In genomic region chr4:138596391-138597130, GRCm38 (mm10) we compare ENCODE assay signal across 12 mouse cellular contexts. TPM values are rescaled to one million over a fixed set of nuclear protein-coding genes. Genes with fewer than 3 reads are reported as not detected.
DNase-seq lines count a peak whose midpoint lies in the region; ATAC-seq lines count a peak whose summit lies in the region.
"Had no signal": no experiment of that assay in that cellular context is flagged by ENCODE, and none has a peak within 500 bp of the region (broad histone marks: within the 10 kb centered on the region; RNA-seq: fewer than 3 reads in every experiment).

No protein-coding gene starts in this region.

- H3K27ac ChIP-seq in hindbrain, embryonic 13.5 days = peak overlapping the region; percentile 86
- H3K27ac ChIP-seq in liver, embryonic 11.5 days (ENCODE audit: low read depth, low read length) = no peak overlapping the region
- H3K27ac ChIP-seq: intestine, embryonic 15.5 days; liver, embryonic 13.5 days had no signal

- 30% methylated on average over 12 of the region's 12 CpGs for WGBS in hindbrain, embryonic 13.5 days
- 76% methylated on average over 12 of the region's 12 CpGs for WGBS in liver, embryonic 11.5 days

- peaks cover 31% of the 10 kb centered on the region for H3K4me1 ChIP-seq in hindbrain, embryonic 13.5 days (replicated peaks)
- H3K4me1 ChIP-seq in liver, embryonic 11.5 days (replicated peaks; ENCODE audit: control insufficient read depth, insufficient read depth, low read length) = no peaks in the 10 kb centered on the region
- H3K4me1 ChIP-seq: intestine, embryonic 15.5 days; liver, embryonic 13.5 days had no signal

- H3K9me3 ChIP-seq in hindbrain, embryonic 13.5 days = no peaks in the 10 kb centered on the region
- no peaks in the 10 kb centered on the region for H3K9me3 ChIP-seq in liver, embryonic 11.5 days (ENCODE audit: control insufficient read depth, low read length)
- H3K9me3 ChIP-seq: intestine, embryonic 15.5 days; liver, embryonic 13.5 days had no signal

- DNase-seq in R1 (ENCODE audit: low read depth, low spot score) = peak; percentile 52
- DNase-seq in cerebellum, adult 9-11 months = peak; percentile 30
- DNase-seq in mesoderm, embryonic 11.5 days (ENCODE audit: low read depth, low spot score) = peak; percentile 60
- no peak for DNase-seq in layer of hippocampus, postnatal 36 days
- no peak for DNase-seq in liver, embryonic 11.5 days (ENCODE audit: low spot score)
- DNase-seq in thymus, postnatal 10 days (ENCODE audit: low spot score in 2 of 2) = no peak
- no peak for DNase-seq in thymus, postnatal 25 days
- DNase-seq: gastrocnemius, postnatal 25 days; liver, embryonic 13.5 days had no signal

- H3K27me3 ChIP-seq in hindbrain, embryonic 13.5 days = 0 out of 2 replicates have a peak, but pooled peaks cover 10% of the 10 kb centered on the region
- H3K27me3 ChIP-seq in liver, embryonic 11.5 days (replicated peaks; ENCODE audit: control insufficient read depth, insufficient read depth, low read length) = no peaks in the 10 kb centered on the region
- H3K27me3 ChIP-seq: intestine, embryonic 15.5 days; liver, embryonic 13.5 days had no signal

- no peak; the same call in 1 of the 2 replicates for ATAC-seq in hindbrain, embryonic 13.5 days (ENCODE audit: low FRiP score)
- no peak for ATAC-seq in liver, embryonic 11.5 days (replicated peaks; ENCODE audit: low FRiP score)
- ATAC-seq: intestine, embryonic 15.5 days had no signal

- no peaks in the 10 kb centered on the region for H3K36me3 ChIP-seq in hindbrain, embryonic 13.5 days
- H3K36me3 ChIP-seq in liver, embryonic 11.5 days (ENCODE audit: control insufficient read depth, insufficient read depth, low read length) = no peaks in the 10 kb centered on the region
- H3K36me3 ChIP-seq: intestine, embryonic 15.5 days; liver, embryonic 13.5 days had no signal

- H3K4me2 ChIP-seq in hindbrain, embryonic 13.5 days = no peak overlapping the region
- no peak overlapping the region for H3K4me2 ChIP-seq in liver, embryonic 11.5 days
- H3K4me2 ChIP-seq: intestine, embryonic 15.5 days; liver, embryonic 13.5 days had no signal

- no peak overlapping the region for H3K4me3 ChIP-seq in hindbrain, embryonic 13.5 days
- no peak overlapping the region for H3K4me3 ChIP-seq in liver, embryonic 11.5 days (ENCODE audit: low read depth, low read length)
- H3K4me3 ChIP-seq: intestine, embryonic 15.5 days; liver, embryonic 13.5 days had no signal

- no peak overlapping the region for H3K9ac ChIP-seq in hindbrain, embryonic 13.5 days
- H3K9ac ChIP-seq in liver, embryonic 11.5 days (ENCODE audit: low read depth, low read length) = no peak overlapping the region
- H3K9ac ChIP-seq: intestine, embryonic 15.5 days; liver, embryonic 13.5 days had no signal

RNA-seq across cellular contexts. Expression of gene Vwa5b1, which starts 39.1 kb away (rescaled TPM):
- polyA plus RNA-seq in hindbrain, embryonic 13.5 days (2015; fragmentation: Nextera tagmentation; extraction: Ambion mirVana) = 1.3 TPM in 2 replicates
- 1 to 10 TPM; 1.8 to 2.1 TPM for total RNA-seq in layer of hippocampus, postnatal 36 days (2021)
- polyA plus RNA-seq in liver, embryonic 11.5 days (2014; fragmentation: Nextera tagmentation; extraction: Ambion mirVana) = not detected in 2 replicates
- total RNA-seq: gastrocnemius, postnatal 25 days; MEL had no signal
- polyA plus RNA-seq: liver, embryonic 13.5 days had no signal

Comparison
In these comparisons a context has a peak if more than half of its experiments do, and no peak if none do; other contexts are left out.
1. DNase-seq: peak in R1 (single experiment), cerebellum, adult 9-11 months (single experiment) and mesoderm, embryonic 11.5 days (single experiment); none in layer of hippocampus, postnatal 36 days (0 of 2), liver, embryonic 11.5 days (single experiment), thymus, postnatal 10 days (0 of 2) and thymus, postnatal 25 days (single experiment).